Mouse (Mus musculus): ENCODE data around the gene Mecom.
"Not testable (repeated sequence)": the region's sequence is repeated elsewhere in the genome, so short reads cannot be mapped to it uniquely, and the experiment has no call there.

The Mecom gene

DNA sequence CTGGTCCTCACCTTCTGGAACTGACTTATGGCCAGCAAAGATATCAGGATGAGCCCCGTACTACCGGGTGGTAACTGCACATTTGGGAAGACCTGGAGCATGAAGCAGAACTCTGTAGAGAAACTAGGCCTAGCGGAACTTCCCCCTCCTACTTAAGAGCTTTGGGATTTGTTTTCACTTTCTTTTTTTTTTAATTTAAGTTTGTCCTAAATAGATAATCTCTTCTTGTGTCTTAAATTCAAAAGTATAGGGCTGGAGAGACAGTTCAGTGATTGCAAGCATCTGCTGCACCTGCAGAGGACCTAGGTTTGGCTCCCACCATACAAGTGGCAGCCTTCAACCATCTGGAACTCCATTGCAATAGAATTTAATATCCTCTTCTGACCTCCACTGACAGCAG, at the start of gene Mecom:
Gene Mecom (minus strand): TSS at position 101 of the 400 bp plus-strand sequence.
- no peak for DNase-seq

DNA sequence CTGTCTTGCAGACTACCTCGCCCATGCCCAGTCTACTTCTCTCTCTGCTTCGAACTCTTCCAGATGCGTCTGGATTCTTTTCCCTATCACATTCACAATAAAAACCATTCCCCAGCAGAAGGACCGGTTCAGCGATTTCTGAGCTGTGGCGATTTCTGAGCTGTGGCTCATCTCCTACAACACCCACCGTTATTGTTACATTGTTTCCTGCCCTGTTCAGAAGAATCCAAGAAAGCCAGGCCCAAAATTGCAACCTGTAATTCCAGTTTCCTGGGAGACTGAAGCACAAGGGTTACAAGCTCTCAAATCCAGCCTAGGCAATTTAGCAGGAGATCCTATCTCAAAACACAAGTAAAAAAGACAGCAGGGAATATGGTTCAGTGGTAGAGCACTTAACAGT, 49.5 kb upstream of the Mecom start:
- DNase-seq: no peak

DNA sequence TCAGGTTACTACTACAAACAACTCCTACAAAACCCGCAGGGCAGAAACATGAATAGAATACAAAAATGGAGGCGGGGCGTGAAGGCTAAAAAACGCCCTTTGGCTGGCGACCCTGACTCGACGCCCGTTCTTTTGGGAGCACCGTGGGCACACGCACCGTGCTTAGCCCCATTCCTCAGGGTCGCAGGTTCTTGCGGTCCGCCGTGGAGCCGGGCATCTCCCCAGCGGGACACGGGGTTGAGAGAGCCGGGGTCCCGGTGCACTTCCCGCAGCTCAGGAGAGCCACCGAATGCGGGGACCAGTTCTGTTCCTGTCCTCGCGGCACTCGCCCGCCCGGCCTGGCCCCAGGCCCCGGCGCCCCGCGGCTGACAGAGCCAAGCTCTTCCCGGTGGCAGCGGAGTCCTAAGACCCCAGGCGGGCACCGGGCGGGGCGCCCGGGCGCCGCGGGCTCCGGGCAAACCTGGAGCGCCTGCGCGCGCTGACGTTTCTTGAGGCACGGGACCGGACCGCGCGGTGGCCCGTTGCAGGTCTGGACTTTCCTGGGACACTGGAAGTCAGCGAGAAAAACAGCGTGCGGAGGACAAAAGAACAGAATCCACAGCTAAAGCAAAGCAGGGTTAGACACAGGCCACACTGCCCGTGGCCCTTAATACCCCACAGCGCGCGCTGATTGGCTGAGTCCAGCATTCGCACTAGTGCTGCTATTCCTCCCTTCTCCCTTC, 47.5 kb upstream of the Mecom start:
- DNase-seq: peak; percentile 52

DNA sequence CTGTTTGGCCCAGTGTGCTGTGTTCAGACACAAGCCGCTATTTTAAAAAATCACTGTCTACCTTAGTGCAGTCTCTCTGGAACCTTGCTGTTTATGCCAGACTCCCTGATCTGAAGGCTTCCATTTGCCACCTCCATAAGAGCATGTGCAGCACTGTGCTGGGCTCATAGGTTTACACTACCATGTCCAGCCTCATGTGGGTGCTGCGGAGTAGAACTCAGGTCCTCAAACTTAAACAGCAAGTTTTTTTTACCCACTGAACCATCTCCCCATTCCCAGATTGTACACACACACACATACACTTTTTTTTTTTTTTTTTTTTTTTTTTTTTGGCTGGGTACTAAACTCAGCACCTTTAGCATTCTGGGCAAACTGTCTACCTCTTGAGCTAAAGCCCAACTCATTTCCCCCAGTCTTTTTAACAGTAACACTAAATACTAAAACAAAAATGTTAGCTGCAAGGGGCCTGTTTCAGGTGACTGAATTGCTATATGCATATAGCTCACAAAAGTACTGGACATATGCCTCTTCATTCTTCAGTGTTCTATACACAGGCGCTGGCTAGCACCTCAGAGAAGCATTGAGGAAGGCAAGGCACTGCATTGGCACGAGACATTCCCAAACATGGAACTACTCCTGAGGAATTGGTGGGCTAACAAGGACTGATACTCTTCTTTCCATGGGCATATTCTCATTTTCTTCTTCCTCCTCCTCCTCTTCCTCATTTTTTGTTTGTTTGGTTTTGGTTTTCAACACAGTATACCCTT, 46.1 kb upstream of the Mecom start:
- DNase-seq: peak; percentile 20

DNA sequence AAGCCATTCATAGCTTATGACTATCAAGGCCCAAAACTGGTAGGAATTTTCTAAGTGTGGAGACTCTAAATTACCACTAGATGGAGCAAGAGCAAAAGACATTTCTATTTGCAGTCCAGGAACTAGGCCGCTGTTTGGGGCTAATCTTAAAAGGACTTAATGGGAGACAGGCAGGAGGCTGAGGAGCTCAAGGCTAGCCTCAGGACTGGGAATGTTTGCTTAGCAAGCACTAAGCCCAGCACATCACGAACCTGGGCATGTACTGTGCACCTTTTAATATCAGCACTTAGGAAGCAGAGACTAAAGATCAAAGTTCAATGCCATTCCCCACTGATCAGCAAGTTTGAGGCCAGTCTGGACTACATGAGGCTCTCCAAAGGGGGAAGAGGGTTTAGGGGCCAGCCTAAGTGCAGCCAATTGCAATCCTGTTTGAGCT, 44.6 kb upstream of the Mecom start:
- peak; percentile 33 for DNase-seq

DNA sequence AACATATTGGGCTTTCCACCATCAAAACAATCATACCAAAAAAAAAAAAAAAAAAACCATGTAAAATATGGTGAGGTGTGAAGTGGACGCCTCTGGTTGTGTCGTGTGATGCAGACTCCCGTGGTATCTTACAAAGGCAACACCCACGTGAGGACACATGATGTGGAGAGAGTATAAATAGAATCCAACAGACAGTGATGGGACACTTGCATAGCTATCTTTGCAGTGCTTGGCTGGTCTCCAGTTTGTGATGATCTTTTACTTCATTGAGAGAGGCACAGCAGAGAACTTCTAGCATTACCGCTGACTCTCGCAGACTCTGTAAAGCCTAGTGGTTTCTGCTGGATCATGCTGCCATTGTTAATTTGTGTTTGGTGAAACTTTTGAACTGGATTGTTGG, 41.1 kb upstream of the Mecom start:
- no peak for DNase-seq

DNA sequence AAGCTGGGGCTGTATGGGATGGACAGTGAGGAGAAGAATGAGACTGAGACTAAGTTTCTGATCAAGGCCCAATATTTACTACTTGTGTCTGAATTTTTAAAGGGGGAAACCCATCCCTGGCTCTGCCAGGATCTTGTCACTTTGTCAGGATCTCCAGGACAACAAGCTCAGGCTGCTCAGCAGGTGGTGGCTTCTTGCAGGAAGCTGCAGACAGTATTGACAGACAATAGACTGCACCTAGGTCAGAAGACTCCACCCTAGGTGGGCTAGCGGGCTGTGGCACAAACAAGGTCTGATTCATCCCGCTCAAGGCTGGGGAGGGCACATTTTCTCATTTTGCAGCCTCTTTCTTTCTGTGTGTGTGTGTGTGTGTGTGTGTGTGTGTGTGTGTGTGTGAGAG, 25.7 kb upstream of the Mecom start:
- DNase-seq: no peak

DNA sequence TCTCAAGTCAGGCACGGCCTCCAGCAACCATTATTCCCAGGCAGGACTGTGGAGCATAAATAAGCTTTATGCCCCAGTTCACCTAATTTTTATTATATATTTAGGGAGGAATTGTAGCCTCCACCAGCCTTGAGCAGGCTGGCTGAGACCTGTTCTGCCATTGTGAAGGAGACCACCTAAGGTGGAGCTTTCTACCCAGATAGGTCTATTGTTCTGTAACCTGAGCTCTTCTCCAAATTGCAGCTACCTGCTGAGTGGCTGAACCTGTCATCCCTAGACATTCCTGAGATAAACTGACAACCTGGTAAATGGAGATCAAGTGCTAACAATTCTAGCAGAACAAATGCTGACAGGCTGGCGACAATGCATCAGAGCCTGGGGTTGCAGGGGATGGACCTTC, 18.5 kb upstream of the Mecom start:
- not testable (repeated sequence) for DNase-seq

DNA sequence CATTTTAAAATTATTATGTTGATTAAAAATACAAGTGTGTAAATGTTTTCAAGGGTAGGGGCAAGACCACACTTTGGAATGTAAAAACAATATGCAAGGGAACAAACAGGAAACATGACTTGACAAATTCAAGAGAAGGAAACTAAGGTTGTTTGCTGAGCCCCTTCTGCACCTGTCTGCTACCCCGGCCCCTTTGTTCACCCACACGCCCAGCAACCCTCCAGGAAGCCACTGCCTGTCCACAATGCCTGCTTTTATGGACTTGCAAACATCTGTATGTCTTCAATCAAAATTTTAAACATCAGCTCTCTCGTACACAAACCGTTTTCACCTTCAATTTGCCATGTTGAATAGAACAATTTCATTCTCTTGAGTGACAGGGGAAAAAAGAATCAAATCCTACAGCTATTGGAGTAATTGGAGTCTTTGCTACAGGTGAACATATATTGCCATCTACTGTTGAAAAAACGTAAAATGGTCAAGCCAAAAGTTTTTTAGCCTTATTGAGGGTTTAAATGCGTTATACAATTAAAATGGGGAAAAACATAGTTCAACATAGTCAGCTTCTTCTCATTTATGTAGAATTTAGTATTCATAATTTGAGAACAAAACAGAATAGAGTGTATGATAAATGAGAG, 13.0 kb upstream of the Mecom start:
- no peak for DNase-seq

DNA sequence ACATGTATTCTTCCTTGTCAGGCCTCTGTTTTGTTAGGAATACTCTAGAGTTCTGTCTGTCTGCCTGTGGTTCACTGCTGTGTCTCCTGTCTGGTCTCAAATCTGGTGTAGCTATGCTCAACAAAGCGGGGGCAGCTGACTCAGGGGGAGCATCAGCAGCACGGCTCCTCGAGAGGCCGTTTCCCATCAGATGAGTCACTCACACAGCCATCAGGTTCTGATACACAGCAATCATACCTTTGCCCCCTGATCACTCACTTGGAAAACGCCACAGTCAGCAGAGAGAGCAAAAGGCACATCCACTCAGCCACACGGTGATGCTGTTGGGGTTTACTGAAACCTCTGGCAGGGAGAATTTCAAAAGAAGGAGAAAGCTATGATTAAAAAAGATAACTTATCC, 5.9 kb upstream of the Mecom start:
- DNase-seq: no peak

DNA sequence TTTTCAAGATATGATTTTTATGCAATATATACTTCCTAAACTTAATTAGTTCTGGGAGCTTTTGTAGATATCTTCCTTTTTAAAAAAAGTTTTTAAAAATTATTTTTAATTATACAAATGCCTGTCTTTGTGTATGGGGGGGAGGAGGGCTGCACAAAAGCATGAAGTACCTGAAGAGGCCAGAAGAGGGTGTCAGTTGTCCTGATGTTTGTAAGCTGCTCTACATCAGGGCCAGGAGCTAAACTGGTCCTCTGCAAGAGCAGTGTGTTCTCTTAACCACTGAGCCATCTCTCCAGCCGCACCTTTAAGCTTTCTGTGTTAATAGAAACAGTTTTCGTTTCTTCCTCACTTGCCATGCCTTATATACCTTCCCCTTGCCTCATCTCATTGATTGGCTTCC, 2.4 kb upstream of the Mecom start:
- DNase-seq: no peak

DNA sequence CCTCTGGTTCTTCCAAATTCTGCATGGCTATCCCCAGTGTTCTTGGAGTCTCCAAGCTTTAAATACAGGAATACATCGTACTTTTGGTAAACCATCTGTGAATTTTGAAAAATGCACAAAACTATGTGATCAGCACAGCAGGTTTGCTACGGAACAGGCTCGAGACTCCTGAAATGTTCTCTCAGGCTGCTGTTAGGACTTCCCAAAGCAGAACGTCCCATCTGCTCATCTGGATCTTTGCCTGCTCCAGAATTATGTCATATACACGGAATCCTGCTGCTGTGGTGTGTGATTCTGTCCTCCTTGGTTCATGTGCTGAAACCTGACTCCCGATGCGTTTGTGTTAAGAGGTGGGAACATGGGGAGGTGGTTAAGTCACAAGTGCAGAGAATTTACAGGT, 1.1 kb upstream of the Mecom start:
- no peak for DNase-seq

DNA sequence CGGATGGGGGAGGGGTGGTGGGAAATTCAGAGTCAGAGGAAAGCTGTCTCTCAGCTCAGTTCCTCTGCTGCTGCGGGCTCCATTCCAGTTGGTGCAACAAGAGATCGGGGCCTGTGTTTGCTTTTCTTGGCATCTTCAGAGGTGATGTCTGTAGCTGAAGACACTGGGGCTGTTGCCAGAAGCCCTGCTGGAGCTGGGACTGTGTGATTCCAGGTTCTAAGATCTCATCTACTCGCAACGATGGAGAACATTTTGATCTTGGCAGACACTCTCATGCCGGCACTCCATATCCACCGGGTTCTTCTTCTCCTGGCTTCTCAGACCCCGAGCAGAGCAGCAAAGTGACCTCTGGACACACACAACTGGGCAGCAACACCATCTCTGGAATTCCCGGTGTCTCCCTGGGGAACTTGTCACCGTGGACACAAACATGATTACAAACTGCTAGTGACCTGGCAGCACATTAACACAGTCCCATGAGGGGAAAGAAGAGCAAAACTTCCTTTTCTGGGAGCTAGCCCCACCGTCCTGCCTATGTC, 908 bp downstream of the Mecom start:
- no peak for DNase-seq

DNA sequence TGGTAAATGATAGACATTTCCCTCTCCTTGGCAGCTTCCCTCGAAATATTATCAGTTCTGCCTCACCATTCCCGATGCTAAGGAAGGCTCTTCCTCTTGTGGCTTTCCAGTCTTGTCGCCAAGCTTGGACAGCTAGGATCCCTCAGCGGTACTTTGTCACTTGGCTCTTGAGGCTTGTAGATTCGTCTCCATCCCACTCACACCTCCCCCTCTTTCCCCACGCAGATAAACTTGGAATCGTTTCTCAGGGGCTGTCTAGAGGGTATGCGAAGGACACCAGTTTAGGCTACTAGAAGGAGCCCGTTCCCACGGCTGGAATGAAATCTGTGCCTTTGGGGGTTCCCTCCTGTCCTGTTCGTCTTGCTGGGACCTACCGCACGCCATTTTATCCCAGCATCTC, 1.4 kb downstream of the Mecom start:
- DNase-seq: no peak

DNA sequence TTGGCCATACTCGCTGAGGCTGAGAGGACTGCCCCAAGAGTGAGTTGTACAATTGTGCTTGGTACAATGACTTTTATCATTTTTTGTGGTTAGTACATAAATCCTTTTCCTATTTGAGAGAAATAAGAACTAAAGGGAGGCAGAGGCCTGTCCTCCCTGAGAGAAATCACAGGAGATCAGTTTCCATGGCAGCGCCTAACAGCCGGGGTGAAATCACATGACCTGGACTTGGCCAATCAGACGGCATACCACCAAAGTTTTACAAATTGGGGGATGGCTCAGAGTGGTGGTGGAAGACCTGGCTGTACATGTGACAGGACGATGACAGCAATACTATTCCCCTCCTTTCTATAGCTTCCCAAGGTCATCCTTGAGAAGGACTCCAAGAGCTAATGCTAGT, 2.6 kb downstream of the Mecom start:
- no peak for DNase-seq

DNA sequence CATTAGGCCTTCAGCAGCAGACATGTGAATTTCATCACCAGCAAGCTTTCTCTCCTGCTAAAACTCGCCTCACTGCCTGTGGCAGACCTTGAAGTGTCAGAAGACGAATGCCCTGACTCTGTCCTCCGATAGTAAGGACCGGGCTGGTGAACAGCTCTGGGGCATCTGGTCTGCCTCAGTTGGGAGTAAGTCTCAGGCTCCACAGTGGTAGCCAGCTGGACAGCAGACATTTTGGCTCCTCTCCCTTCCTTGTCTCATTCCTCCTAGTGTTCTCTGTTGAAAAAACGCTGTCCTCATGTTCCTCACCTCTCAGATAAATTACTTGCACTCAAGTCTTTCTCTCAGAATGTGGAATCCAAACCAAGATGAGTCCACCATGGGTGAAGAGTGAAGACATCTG, 3.5 kb downstream of the Mecom start:
- no peak for DNase-seq

DNA sequence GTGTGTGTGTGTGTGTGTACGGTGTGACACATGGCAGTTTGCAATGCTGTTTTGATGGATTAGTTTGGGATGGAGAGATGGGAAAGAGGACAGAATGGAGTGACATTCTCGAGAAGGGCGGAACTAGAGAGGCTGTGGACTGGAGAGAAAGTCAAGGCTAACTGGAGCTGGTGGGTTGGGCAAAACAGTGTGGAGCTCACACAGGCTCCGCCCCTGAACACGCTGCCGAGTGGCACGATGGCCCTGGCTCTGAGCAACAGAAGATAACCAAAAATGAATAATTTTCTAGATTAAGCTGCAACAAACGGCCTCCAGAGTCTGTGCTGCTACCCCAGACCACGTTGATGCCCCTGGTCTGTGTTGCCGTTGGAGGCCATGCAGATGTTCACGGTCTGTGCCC, 12.0 kb downstream of the Mecom start:
- DNase-seq: no peak

DNA sequence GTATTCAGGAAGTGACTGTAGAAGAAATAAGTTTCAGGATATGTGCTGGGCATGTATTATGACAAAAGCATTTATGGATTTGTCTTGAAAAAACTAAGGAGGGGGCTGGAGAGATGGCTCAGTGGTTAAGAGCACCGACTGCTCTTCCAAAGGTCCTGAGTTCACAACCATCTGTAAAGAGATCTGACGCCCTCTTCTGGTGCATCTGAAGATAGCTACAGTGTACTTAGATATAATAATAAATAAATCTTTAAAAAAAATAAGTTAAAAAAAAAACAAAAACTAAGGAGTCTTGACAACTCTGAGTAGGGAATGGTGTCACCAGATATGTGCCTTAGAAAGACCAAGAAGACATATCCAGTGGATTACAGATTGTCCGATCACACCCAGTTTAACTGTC, 27.1 kb downstream of the Mecom start:
- not testable (repeated sequence) for DNase-seq

DNA sequence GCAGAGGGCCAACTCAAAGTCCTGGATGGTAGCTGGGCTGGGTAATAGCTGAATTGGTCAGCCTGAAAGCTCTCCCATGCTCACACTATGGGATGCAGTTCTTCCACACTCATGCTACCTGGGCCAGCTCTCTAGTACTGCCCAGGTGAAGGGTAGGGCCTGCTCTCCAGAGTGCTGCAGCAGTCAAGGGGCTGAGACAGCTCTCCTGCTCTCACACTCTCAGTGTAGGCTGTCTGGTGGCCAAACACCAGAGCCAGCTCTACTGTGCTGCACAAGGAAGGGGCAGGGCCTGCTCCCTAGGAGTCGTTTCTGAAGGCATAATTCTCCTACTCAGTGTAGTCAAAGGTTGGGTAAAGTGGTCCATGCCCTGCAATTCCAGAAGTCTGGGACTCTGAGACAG, 28.4 kb downstream of the Mecom start:
- DNase-seq: no peak

DNA sequence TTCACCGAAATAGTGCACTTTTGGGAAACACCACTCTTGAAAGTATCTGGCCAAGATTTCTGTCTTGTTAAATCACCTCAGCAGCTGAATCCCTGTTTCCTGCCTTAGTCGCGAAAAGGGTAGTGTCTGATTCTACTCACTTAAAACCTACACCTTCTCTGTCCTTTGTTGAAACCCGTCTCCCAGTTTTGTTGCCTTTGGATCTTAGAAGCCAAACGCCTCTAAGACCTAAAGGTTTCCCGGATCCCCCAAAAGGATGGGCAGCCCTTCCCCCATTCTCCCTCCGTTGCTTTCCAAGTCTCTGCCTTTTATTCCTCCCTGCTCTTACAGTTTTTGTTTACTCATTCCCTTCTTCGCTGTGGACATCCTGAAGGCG, 32.0 kb downstream of the Mecom start:
- DNase-seq: no peak

DNA sequence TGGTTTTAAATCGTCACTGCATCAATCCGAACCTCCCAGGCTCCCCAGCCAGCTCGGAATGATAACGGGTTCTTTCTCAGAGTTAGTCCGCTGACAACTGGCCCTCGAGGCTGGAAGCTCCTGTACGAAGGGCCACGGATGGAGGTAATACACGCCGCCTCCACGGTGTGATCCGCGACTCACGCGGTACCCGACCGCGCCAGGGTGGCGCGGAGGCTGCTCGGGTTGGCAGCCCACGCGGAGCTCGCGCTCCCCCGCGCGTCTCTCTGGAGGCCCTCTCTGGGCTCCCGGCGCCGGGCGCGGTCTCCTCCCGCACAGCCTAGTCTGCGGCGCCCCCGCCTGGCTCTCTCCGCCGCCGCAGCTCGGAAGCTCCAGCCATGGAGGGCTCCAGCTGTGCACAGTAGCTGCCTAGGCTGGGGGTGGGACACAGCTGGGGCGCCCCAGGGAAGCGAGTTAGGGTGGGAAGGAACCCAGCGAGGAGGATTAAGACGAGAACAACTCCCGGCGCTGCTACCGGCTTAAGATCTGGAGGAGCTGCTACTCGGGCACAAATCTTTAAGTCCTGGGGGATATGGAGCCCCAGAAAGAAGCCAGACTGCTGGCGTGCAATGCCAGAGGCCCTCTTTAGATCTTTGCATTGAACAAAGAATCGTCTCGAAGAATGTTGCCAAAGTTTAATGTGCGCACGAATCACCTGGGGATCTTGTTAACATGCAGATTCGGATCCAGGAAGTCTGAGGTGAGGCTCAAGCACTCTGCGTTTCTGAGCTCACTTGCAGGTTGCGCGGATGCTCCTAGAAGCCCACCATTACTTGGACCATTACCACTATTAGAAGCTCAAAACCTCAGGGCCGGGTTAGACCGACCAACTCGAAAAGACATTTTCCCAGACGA, 32.7 kb downstream of the Mecom start:
- peak; percentile 50 for DNase-seq

DNA sequence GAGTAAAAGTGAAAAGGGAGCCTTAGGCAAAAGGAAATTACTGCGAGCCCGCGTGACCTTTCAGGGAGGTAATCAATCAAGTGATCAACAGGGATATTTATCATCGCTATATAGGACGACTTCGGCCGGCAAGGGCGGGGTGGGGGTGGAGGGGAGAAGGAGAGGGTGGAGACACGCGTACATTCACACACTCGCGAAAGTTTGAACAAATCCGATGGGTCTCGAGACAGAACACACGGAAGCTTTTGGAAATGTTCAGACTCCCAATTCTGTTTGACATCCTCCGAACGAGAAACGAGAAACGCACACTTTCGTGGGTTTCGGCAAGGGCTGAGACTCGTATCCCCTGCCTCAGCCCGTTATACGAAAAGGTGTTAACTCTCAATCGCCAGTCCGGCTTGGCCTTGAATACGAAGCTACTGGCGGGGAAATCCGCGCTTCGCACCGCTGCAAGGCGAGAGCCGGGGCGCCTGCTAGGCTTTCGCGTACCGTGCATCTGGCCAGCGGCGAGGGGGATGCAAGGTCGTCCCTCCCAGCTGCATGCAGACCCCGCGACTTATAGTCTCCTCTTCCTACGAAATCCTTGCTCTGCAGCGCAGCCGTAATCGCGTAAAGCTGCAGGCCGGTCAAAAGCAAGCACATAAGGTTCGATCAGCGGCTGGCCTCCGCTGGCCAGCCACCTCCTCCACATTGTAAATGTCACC, 33.6 kb downstream of the Mecom start:
- peak; percentile 13 for DNase-seq

Data from liver (tissue).